Mouse (Mus musculus): ENCODE data around the gene Kank4. TPM values are rescaled to one million over a fixed set of nuclear protein-coding genes. Genes with fewer than 3 reads are reported as not detected.
"Not testable (repeated sequence)": the region's sequence is repeated elsewhere in the genome, so short reads cannot be mapped to it uniquely, and the experiment has no call there.

The Kank4 gene
- polyA plus RNA-seq, 1 experiment from 2014 or later = 0.19 TPM

- Histone ChIP-seq H3K9ac (no peak overlapping the region), H3K4me2 (no peak overlapping the region), H3K4me3 (no peak overlapping the region), H3K27ac (no peak overlapping the region), H3K4me1 (peaks cover 2% of the 10 kb centered on the region), H3K9me3 (replicated peaks) (no peaks in the 10 kb centered on the region), H3K36me3 (ENCODE audit: poor library complexity, severe bottlenecking) (no peaks in the 10 kb centered on the region), H3K27me3 (peaks cover 7% of the 10 kb centered on the region)
- WGBS = 81% methylated on average over 8 of the region's 8 CpGs
- ATAC-seq = no peak
Measured at GRCm38 (mm10) chr4:98845687-98846125, 28.4 kb upstream of the Kank4 start.

- WGBS = 87% methylated on average over 4 of the region's 4 CpGs
- Histone ChIP-seq H3K27ac (no peak overlapping the region), H3K9me3 (replicated peaks) (no peaks in the 10 kb centered on the region), H3K36me3 (ENCODE audit: poor library complexity, severe bottlenecking) (no peaks in the 10 kb centered on the region), H3K9ac (no peak overlapping the region), H3K4me2 (no peak overlapping the region), H3K4me1 (peaks cover 7% of the 10 kb centered on the region), H3K4me3 (no peak overlapping the region), H3K27me3 (peaks cover 7% of the 10 kb centered on the region)
- no peak for ATAC-seq
Measured at GRCm38 (mm10) chr4:98845201-98845600, 27.9 kb upstream of the Kank4 start.

GRCm38 (mm10) chr4:98843906-98844597, 26.7 kb upstream of the Kank4 start:
- peaks cover 8% of the 10 kb centered on the region for H3K4me1 ChIP-seq
- 87% methylated on average over 7 of the region's 7 CpGs for whole genome bisulfite sequencing
- ATAC-seq = no peak
- H3K9me3 ChIP-seq (replicated peaks) = no peaks in the 10 kb centered on the region
- H3K4me2 ChIP-seq = no peak overlapping the region
- H3K9ac ChIP-seq = no peak overlapping the region
- H3K27me3 ChIP-seq = peaks cover 7% of the 10 kb centered on the region
- H3K36me3 ChIP-seq (ENCODE audit: poor library complexity, severe bottlenecking) = no peaks in the 10 kb centered on the region
- H3K27ac ChIP-seq = no peak overlapping the region
- no peak overlapping the region for H3K4me3 ChIP-seq

- H3K9ac ChIP-seq; H3K9me3 ChIP-seq (replicated peaks); ATAC-seq; H3K36me3 ChIP-seq (ENCODE audit: poor library complexity, severe bottlenecking); H3K4me1 ChIP-seq; H3K4me3 ChIP-seq; H3K27ac ChIP-seq; H3K4me2 ChIP-seq: not testable (repeated sequence)
- WGBS = 67% methylated on average over 6 of the region's 6 CpGs
- peaks cover 12% of the 10 kb centered on the region for H3K27me3 ChIP-seq
Measured at GRCm38 (mm10) chr4:98841251-98841650, 23.9 kb upstream of the Kank4 start.

GRCm38 (mm10) chr4:98840526-98840925, 23.2 kb upstream of the Kank4 start:
- Histone ChIP-seq H3K9ac (no peak overlapping the region), H3K9me3 (replicated peaks) (no peaks in the 10 kb centered on the region), H3K4me2 (no peak overlapping the region), H3K36me3 (ENCODE audit: poor library complexity, severe bottlenecking) (no peaks in the 10 kb centered on the region), H3K27ac (no peak overlapping the region), H3K4me1 (peaks cover 8% of the 10 kb centered on the region), H3K27me3 (peaks cover 11% of the 10 kb centered on the region), H3K4me3 (no peak overlapping the region)
- ATAC-seq = no peak
- 16% methylated on average over 6 of the region's 6 CpGs for WGBS

- no peak overlapping the region for H3K4me3 ChIP-seq
- WGBS = 91% methylated on average over 4 of the region's 4 CpGs
Measured at GRCm38 (mm10) chr4:98838913-98839312, 21.6 kb upstream of the Kank4 start.

GRCm38 (mm10) chr4:98837715-98838505, 20.6 kb upstream of the Kank4 start:
- H3K27me3 ChIP-seq = peaks cover 10% of the 10 kb centered on the region
- H3K4me1 ChIP-seq = peaks cover 8% of the 10 kb centered on the region
- H3K9me3 ChIP-seq (replicated peaks) = no peaks in the 10 kb centered on the region
- no peak overlapping the region for H3K4me2 ChIP-seq
- no peaks in the 10 kb centered on the region for H3K36me3 ChIP-seq (ENCODE audit: poor library complexity, severe bottlenecking)
- WGBS = 96% methylated on average over 16 of the region's 16 CpGs
- no peak overlapping the region for H3K9ac ChIP-seq
- ATAC-seq = no peak
- no peak overlapping the region for H3K4me3 ChIP-seq
- no peak overlapping the region for H3K27ac ChIP-seq

More at GRCm38 (mm10) chr4:98838913-98839312, 21.6 kb upstream of the Kank4 start:
- peaks cover 8% of the 10 kb centered on the region for H3K4me1 ChIP-seq
- H3K27ac ChIP-seq = no peak overlapping the region
- no peak overlapping the region for H3K4me2 ChIP-seq
- H3K36me3 ChIP-seq (ENCODE audit: poor library complexity, severe bottlenecking) = no peaks in the 10 kb centered on the region
- peaks cover 10% of the 10 kb centered on the region for H3K27me3 ChIP-seq
- no peak overlapping the region for H3K9ac ChIP-seq
- ATAC-seq = no peak
- H3K9me3 ChIP-seq (replicated peaks) = no peaks in the 10 kb centered on the region

- Histone ChIP-seq H3K9ac (no peak overlapping the region), H3K4me3 (no peak overlapping the region), H3K9me3 (replicated peaks) (no peaks in the 10 kb centered on the region), H3K27ac (no peak overlapping the region), H3K4me2 (no peak overlapping the region), H3K27me3 (peaks cover 6% of the 10 kb centered on the region), H3K36me3 (ENCODE audit: poor library complexity, severe bottlenecking) (no peaks in the 10 kb centered on the region), H3K4me1 (peaks cover 8% of the 10 kb centered on the region)
- no peak for ATAC-seq
- whole genome bisulfite sequencing = 63% methylated on average over 5 of the region's 5 CpGs
Measured at GRCm38 (mm10) chr4:98836519-98836918, 19.2 kb upstream of the Kank4 start.

GRCm38 (mm10) chr4:98834782-98835181, 17.4 kb upstream of the Kank4 start:
- Histone ChIP-seq H3K36me3 (ENCODE audit: poor library complexity, severe bottlenecking) (no peaks in the 10 kb centered on the region), H3K4me2 (no peak overlapping the region), H3K27me3 (peaks cover 6% of the 10 kb centered on the region), H3K4me3 (no peak overlapping the region), H3K9ac (no peak overlapping the region), H3K27ac (no peak overlapping the region), H3K4me1 (no peaks in the 10 kb centered on the region), H3K9me3 (replicated peaks) (no peaks in the 10 kb centered on the region)
- WGBS = 54% methylated on average over 4 of the region's 4 CpGs
- no peak for ATAC-seq

- Histone ChIP-seq H3K27ac (no peak overlapping the region), H3K36me3 (ENCODE audit: poor library complexity, severe bottlenecking) (no peaks in the 10 kb centered on the region), H3K9me3 (replicated peaks) (no peaks in the 10 kb centered on the region), H3K27me3 (peaks cover 3% of the 10 kb centered on the region; the same call in 1 of the 2 replicates), H3K4me1 (no peaks in the 10 kb centered on the region), H3K4me3 (no peak overlapping the region), H3K4me2 (no peak overlapping the region), H3K9ac (no peak overlapping the region)
- ATAC-seq = no peak
- WGBS = 67% methylated on average over 1 of the region's 1 CpGs
Measured at GRCm38 (mm10) chr4:98831726-98832125, 14.4 kb upstream of the Kank4 start.

GRCm38 (mm10) chr4:98826701-98827100, 9.4 kb upstream of the Kank4 start:
- Histone ChIP-seq H3K9me3 (replicated peaks) (no peaks in the 10 kb centered on the region), H3K4me1 (no peaks in the 10 kb centered on the region), H3K9ac (no peak overlapping the region), H3K27me3 (no peaks in the 10 kb centered on the region), H3K36me3 (ENCODE audit: poor library complexity, severe bottlenecking) (no peaks in the 10 kb centered on the region), H3K27ac (no peak overlapping the region), H3K4me2 (no peak overlapping the region), H3K4me3 (no peak overlapping the region)
- 65% methylated on average over 3 of the region's 3 CpGs for WGBS
- no peak for ATAC-seq

GRCm38 (mm10) chr4:98823740-98824139, 6.4 kb upstream of the Kank4 start, which contains the start of gene I0C0044D17Rik:
Gene I0C0044D17Rik, minus strand, starts transcription at chr4:98823840.
- WGBS = 87% methylated on average over 1 of the region's 1 CpGs

More at GRCm38 (mm10) chr4:98823740-98824139, 6.4 kb upstream of the Kank4 start, which contains the start of gene I0C0044D17Rik:
- not testable (repeated sequence) for H3K4me1 ChIP-seq; H3K27ac ChIP-seq; H3K4me2 ChIP-seq; H3K9me3 ChIP-seq (replicated peaks); H3K36me3 ChIP-seq (ENCODE audit: poor library complexity, severe bottlenecking); H3K4me3 ChIP-seq; H3K9ac ChIP-seq; ATAC-seq
- H3K27me3 ChIP-seq = peaks cover 13% of the 10 kb centered on the region

Data from forebrain, embryonic 13.5 days (tissue).